Mouse (Mus musculus): ENCODE data around the gene Zfp617.
"Not testable (repeated sequence)": the region's sequence is repeated elsewhere in the genome, so short reads cannot be mapped to it uniquely, and the experiment has no call there.

Gene Zfp617

DNA sequence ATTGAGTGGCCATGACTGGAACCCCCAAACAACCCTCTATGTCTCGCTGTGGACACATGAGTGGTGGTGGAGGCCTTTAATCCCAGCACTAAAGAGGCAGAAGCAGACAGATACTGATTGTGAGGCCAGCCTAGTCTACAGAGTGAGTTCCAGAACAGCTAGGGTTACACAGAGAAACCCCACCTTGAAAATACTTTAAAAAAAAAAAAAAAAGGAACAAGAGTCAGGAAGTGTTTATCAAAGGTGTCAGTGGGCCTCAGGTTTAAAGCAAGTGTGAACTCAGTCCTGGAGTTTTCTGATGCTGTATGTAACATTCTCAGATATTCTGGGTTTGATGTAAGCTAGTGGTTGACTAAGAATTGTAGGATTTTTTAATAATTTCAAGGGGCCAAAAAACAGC lies 44.1 kb downstream of the Zfp617 start:
- DNase-seq (ENCODE audit: inconsistent ontology term): no peak

DNA sequence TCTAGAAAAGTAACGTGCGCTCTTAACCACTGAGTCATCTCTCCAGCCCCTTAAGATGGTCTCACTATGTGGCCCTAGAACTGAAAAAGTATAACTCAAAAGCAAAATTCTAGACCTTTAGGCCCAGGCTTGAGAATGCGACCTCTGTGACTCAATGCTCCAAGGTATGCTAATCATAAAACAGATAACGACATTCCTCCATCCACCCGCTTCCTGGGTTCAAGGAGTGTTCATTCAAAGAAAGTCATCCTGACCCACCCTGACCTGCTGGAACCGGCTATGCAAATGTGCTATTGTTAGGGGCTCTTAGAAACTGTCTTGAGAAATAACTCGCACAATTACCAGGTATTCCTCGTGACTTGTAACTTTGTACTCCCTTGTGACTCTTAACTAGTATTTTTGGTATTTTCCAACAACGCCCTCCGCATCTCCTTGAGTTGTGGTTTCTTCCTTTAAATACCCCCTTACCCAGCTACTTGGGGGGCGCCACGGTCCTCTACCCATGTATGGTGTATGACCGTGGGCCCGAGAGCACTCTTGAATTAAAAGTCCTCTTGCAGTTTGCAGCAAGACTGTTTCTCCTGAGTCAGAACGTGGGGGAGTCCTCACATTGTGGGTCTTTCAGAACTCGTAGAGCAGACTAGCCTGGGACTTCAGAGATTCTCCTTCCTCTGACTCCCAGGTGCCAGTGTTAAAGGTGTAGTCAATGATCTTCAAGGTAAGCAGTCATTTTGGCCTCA lies 44.7 kb downstream of the Zfp617 start:
- DNase-seq (ENCODE audit: inconsistent ontology term): not testable (repeated sequence)

DNA sequence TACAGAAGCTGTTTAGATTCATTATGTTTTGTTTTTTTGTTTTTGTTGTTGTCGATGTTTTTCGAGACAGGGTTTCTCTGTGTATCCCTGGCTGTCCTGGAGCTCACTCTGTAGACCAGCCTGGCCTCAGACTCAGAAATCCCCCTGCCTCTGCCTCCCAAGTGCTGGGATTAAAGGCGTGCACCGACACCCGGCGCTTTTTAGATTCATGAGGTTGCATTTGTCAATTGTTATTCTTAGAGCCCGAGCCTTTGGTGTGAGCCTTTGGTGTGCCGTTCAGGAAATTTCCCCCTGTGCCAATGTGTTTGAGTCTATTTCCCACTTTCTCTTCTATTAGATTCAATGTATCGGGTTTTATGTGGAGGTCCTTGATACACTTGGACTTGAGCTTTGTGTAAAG lies 46.2 kb downstream of the Zfp617 start:
- no peak for DNase-seq (ENCODE audit: inconsistent ontology term)

DNA sequence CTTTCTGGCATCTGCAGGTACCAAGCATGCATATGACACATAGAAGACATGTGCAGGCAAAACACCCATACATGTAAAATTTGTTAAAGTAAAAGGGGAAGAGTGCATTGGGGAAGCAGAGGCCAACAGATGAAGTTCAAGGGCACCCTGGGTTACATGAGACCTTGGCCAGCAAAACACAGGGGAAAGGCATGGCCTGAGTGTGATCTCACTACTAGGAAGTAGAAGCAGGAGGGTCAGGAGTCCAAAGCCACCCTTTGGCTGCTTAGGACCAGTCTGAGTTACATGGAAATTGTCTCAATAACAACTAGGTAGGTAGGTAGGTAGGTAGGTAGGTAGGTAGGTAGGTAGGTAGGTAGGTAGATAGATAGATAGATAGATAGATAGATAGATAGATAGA lies 52.0 kb downstream of the Zfp617 start:
- no peak for DNase-seq (ENCODE audit: inconsistent ontology term)

DNA sequence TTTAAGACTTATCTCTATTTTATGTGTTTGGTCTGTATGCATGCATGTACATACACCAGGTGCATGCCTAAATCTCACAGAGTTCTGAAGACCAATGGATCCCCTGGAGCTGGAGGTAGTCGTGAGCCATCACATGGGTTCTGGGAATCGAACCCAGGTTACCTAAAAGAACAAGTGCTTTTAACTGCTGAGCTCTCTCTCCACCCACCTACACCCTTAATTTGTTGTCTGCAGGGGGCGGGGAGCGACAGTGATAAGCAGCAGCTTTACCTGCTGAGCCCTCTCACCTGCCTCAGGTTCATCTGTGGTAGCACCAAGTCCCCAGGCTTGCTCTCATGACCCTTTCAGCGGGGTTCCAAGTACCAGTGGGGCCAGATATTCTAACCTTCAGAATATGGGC lies 53.4 kb downstream of the Zfp617 start:
- no peak for DNase-seq (ENCODE audit: inconsistent ontology term)

DNA sequence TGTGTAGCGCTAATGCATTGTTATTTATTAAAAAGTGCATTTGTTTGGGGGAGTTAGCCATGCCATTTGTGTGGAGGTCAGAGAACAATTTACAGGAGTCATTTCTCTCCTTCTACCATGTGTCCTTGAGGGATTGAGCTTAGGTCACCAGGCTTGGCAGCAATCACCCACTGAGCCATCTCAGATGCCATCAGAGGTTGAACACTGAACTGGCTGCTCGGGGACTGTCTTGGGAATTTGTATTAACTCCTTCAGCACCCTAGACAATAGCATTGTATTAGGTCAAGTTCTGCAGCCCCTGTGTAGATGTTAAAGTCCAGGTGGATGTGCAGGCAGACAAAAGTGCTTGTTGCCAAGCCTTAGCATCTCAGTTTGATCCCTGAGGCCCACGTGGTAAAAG lies 55.6 kb downstream of the Zfp617 start:
- no peak for DNase-seq (ENCODE audit: inconsistent ontology term)

DNA sequence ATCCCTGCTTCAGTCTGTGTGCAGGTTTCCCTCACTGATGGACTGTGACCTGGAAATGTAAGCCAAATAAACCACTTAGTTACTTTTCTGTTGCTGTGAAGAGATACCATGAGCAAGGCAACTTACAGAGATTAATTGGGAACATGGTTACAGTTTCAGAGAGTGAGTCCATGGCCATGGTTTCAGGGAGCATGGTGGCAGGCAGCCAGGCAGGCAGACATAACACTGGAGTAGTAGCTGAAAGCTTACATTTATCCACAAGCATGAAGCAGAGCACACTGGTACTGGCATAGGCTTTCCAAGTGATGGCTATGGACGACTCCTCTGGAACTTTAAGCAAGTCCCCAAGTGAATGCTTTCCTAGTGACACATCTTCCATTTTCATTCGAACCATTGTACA lies 56.7 kb downstream of the Zfp617 start:
- no peak for DNase-seq (ENCODE audit: inconsistent ontology term)

DNA sequence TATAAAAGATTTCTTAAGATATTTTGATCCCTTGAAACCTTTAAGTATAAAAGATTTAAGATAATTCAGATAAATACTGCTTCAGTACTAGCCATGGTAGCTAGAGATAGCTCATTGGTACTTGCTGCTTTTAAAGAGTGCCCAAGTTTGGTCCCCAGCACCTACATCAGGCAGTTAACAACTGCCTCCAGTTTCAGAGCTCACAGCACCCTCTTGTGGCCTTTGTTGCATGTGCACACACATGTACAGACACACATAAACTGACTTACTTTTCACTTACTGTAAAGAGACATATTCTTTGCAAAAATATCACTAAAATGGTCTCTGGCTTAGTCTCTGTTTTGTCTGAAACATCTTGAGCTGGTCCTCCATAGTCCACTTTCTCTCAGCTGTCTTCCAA lies 58.0 kb downstream of the Zfp617 start:
- DNase-seq (ENCODE audit: inconsistent ontology term): no peak

DNA sequence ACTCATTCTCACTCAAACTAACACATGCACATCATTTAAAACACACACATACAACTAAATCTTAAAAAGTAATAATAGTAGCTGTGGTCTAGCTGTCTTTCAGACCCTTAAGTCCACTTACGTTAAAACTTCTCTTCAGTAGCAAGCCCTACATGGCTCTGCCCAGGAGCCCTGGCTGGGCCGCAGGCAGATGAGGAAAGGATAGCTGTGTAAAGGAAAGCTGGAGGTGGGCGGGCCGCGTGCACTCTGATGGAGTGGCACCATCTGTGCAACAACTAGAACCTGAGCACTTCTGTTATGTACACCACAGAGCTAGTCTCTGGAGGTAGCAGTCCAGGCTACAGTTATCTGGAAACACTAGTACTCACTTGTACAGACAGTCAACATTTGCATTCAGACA lies 58.8 kb downstream of the Zfp617 start:
- DNase-seq (ENCODE audit: inconsistent ontology term): no peak

DNA sequence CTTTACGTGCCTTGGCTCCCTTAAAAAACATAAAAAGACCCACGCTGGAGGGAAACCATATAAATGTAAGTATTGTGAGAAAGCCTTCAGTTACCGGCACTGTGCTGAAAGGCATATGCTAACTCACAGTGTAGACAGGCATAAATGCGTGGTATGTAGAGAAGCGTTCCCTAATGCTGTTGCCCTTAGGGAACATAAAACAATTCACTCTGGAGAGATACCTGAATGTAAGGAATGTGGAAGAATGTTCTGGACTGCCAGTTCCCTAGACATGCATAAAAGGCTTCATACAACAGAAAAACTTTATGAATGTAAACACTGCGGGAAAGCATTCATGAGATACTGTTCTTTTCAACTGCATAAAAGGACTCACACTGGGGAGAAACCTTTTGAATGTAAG lies 59.7 kb downstream of the Zfp617 start:
- no peak for DNase-seq (ENCODE audit: inconsistent ontology term)

DNA sequence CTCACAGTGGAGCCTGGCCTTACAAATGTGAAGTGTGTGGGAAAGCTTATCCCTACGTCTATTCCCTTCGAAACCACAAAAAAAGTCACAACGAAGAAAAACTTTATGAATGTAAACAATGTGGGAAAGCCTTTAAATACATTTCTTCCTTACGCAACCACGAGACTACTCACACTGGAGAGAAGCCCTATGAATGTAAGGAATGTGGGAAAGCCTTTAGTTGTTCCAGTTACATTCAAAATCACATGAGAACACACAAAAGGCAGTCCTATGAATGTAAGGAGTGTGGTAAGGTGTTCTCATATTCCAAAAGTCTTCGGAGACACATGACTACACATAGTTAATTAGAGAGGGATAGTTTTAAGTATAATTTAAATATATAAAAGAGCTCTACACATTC lies 60.2 kb downstream of the Zfp617 start:
- DNase-seq (ENCODE audit: inconsistent ontology term): peak; percentile 73

DNA sequence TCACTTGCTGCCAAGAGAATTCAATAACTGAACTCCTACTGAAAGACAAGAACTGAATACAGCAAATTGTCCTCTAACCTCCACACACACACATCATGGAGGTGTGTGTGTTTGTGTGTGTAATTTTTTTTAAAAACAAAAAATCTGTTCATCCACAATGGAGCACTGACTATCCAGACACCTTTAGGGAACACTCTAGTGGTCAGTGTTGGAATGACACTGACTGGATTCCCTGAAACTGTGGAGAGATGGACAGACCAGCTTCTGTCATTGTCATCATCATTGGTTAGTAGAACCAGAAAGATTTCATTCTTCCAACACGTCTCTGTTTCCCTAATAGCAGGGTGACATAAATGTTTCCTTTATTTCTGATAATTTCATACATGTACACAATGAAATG lies 63.5 kb downstream of the Zfp617 start:
- DNase-seq (ENCODE audit: inconsistent ontology term): peak; percentile 10

DNA sequence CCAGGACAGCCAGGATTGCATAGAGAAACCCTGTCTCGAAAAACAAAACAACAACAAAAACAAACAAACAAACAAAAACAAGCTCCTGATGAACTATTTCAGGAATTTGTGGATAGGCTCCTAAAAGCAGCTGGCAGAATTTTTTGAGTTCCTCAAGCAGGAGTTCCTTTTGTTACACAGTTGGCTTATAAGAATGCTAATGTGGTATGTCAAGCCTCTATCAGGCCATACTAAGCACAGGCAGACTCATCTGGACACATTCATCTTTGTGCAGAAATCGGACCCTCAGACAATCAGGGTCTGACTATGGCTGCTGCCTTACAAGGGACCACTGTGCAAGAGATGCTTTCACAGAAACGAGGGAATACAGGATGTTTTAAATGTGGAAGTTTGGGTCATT lies 65.8 kb downstream of the Zfp617 start:
- DNase-seq (ENCODE audit: inconsistent ontology term): peak; percentile 63

DNA sequence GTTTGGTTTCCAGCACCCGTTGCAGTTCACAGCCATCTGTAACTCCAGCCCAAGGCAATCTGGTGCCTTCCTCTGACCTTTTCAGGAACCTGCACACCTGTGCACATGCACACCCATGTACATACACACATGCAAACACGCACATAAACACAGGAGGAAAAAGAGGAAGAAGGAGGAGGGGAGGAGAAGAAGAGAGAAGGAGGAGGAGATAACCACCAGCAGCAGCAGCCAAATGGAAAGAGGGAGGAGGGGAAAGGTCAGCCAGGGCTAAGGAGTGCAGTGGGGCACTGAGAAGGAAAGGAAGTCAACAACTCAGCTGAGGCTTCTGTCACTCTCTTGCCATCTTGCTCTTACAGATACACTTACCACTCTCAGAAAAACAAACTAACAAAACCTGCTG lies 72.6 kb downstream of the Zfp617 start:
- no peak for DNase-seq (ENCODE audit: inconsistent ontology term)

DNA sequence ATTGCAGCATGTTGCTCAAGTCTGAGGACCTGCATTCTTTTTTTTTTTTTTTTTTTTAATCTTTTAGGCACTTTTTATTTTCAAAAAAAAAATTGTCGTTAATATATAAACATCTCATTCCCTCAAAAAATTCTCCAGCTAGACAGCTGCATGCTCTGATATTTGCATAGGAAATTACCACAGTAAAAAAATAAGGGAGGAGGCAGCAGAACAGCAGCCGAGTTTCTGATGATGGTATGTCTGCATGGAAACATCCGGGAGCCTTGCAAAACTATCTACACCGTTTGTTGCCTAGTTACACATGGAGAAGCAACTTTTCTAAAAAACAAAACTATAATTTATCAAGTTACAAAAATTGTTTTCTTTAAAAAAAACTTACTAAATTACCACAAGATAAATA lies 73.0 kb downstream of the Zfp617 start:
- DNase-seq (ENCODE audit: inconsistent ontology term): no peak

Data from Muller cell, postnatal 12 days (primary cell).